Mouse (Mus musculus) cerebellum, postnatal 25 days (tissue): ENCODE results near the gene Ap4b1.

Experiments
- DNase-seq, 2 experiments: peaks; one replicate each; pipeline ENCODE4 v3.0.0; 2021; ENCODE audit warnings: mixed read lengths in 2 of 2

Gene Ap4b1

DNA sequence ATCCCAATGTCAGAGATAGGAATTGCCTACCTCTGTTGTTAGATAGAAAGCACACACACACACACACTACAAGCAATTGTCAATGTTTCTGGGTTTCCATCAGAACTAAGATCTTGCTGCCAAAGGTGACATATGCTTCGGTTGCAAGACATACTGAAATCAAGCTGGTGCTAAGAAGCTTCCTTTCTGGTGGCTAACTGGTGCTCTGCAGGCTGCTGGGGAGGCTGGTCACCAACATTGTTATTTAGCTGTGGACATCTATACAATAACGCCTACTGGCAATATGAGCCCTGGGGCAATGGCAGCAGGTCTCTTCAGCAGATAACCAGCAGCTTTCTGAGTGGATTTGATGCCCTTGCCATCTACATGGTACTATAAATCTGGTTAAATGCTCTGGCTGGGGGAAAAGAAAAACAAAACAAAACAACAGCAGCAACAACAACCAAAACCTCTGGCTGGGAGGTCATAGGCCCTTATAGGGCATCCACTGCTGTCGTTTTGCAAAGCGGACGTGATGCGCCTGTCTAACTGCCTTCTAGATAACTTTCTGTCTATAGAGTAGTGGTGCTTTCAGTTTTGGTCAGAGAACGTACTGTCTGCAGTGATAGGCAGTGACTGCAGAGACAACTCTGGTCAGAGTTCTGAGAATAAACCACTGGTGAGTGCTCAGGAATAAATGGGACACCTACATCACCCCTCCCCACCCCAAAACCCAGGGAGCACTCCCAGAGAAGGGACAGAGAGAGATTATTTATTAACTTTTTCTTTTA is 47.9 kb downstream of the Ap4b1 start:
- peak; percentile 52 to 59 for DNase-seq

DNA sequence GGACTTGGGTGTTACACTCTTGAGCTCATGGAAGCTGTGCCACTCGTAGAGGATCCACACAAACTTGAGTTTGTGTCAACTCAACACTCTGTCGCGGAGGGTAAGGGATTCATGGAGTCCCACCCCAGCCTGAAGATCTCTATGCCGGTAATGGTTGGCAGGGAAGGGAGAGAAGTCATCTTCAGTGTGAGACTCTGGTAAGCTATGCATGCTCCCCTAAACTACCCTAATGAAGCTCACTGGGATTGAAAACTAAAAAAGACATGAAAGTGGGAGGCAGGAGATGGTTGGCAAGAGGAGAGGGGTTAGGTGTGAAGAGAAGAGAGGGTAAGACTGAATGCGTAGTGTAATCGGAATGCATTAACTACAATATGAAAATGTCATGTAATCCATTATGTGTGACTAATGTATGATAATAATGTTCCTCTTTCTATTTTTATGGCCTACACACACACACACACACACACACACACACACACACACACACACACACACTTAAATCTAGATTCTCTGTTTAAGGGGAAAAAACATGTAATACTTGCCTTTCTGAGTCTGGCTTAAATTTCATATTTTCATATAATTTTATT is 48.8 kb downstream of the Ap4b1 start:
- no peak for DNase-seq

DNA sequence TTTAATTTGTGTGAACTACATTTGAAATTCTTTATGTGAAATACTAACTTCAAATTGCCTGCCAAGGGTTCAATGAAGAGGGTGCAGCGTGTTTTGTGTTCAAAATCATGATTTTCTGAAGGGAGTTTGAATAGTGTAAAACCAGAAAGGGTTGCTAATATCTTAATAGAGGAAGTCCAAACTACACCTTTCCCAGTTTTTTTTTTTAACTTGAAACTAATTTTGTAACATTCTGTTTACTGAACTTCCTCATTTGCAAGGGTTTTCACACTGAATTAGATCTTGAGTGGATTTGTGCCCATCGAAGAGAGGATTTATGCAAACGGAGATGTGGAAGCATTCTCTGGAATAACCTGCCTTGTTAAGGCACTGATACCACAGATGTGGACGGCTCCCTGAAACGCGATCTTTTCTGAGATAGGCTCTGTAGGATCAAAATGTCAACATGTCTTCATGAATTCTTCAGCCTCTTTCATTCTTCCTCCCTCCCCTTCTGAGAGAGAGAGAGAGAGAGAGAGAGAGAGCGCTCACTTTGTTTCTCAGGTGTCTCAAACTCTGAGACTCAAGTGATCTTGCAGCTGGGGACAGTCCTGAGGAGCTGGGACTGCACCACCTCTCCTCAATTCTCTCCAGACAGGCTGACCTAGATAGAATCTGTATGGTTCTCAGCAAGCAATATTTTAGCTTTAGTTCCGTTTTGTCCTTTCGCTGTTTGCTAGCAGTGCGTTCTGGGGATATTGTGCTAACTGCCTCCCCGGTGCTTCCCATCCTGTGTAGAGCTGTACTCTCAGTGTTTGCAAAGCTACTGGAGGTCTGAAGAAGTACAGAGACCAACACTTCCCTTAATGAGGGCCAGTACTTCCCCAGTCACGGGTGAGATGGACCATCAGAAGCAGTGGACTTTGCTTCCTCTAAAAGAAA is 49.8 kb downstream of the Ap4b1 start, which contains the start of gene Ptpn22:
TSS of gene Ptpn22 (plus strand) at position 915 of the 921 bp plus-strand sequence.
- DNase-seq: peak in 1 of 2 experiments; percentile 20

- DNase-seq: peak in 1 of 2 experiments; percentile 12
These were observed 50.6 kb downstream of the Ap4b1 start for GRCm38 (mm10) chr3:103859851-103860391.

GRCm38 (mm10) chr3:103862721-103863220 is 53.5 kb downstream of the Ap4b1 start:
- no peak for DNase-seq

- DNase-seq: no peak
These were observed 54.9 kb downstream of the Ap4b1 start for GRCm38 (mm10) chr3:103864200-103864599.

- DNase-seq: no peak
These were observed 58.2 kb downstream of the Ap4b1 start for GRCm38 (mm10) chr3:103867424-103867971.

GRCm38 (mm10) chr3:103868008-103868407 is 58.7 kb downstream of the Ap4b1 start:
- DNase-seq: no peak
